Mouse (Mus musculus): Measurements from ENCODE around the gene Ppp1cc.

- TF ChIP-seq CTCF (conservative IDR thresholded peaks at IDR 0.05; ENCODE audit: low read length) (no peak), NANOG (IDR thresholded peaks at IDR 0.05; ENCODE audit: borderline replicate concordance, low read length) (no peak), POU5F1 (IDR thresholded peaks at IDR 0.05; ENCODE audit: borderline replicate concordance, low read length) (no peak)
These were observed 43.8 kb downstream of the Ppp1cc start for GRCm38 (mm10) chr5:122201904-122202303.

All from E14TG2a.4 (cell line).